Mouse (Mus musculus): Measurements from ENCODE around the gene Slc2a1.

DNA sequence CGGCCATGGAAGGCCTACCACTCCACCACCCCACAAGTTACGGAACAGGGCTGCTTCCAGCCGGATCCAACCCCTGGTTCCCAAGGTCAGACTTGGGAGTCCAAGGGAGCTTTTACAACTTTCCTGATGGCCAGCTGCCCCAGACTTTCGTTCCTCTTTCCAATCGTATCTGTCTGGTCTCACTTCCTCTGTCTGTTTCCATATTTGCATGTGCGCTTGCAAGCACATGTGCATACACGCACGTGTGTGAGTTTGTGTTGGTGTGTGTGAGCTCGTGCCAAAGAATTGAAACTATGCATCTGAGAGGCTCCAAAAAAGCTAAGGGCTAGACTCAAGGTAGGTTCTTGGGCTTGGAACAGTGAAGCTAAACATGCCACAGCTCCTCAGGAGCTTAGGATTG, 72.9 kb downstream of the Slc2a1 start:
- TF ChIP-seq CTCF (IDR thresholded peaks at IDR 0.05; ENCODE audit: low read depth) (no peak), EP300 (IDR thresholded peaks at IDR 0.05; ENCODE audit: low read depth) (no peak)

Measured in liver, postnatal 0 days (tissue).